Mouse (Mus musculus) testis, adult 2 months (tissue): Measurements from ENCODE around the gene Gm43552.

Source experiments
- CTCF ChIP-seq: fragments of 200-500 bp; IDR thresholded peaks from 2 replicates; pipeline ENCODE4 v1.5.1; 2012; ENCODE audit warnings: low read depth, mild to moderate bottlenecking, inconsistent platforms, low read length, moderate library complexity; ENCODE audit not compliant: control insufficient read depth, insufficient read depth, insufficient replicate concordance
- POLR2A ChIP-seq: fragments of 200-500 bp; IDR thresholded peaks from 2 replicates; pipeline ENCODE4 v1.6.1; 2012; ENCODE audit warnings: low read depth, mild to moderate bottlenecking, inconsistent platforms, low read length, moderate library complexity; ENCODE audit not compliant: control insufficient read depth

GRCm38 (mm10) chr5:65448941-65449340 is 43.7 kb downstream of the Gm43552 start:
- TF ChIP-seq CTCF (no peak), POLR2A (no peak)
